Mouse (Mus musculus): ENCODE measurements around the gene Cbfa2t2.

- TF ChIP-seq EP300 (IDR thresholded peaks at IDR 0.05; ENCODE audit: insufficient read depth, low read depth, low read length) (no peak), POLR2A (IDR thresholded peaks at IDR 0.05; ENCODE audit: insufficient read depth, low read depth, low read length) (no peak)
These were observed 136.7 kb downstream of the Cbfa2t2 start for GRCm38 (mm10) chr2:154572996-154573395.
